Mouse (Mus musculus): ENCODE data around the gene Crybg2.

GRCm38 (mm10) chr4:134122281-134122680 lies 61.7 kb downstream of the Crybg2 start:
- TF ChIP-seq E2F4 (IDR thresholded peaks at IDR 0.05; ENCODE audit: borderline replicate concordance, low read depth, low read length) (no peak), CHD2 (IDR thresholded peaks at IDR 0.05; ENCODE audit: low read length) (no peak), POLR2A (IDR thresholded peaks at IDR 0.05; ENCODE audit: control insufficient read depth in 1 of 2, insufficient read depth in 1 of 2, low read depth in 1 of 2, low read length in 2 of 2, poor library complexity in 1 of 2) (no peak), POLR2AphosphoS2 (IDR thresholded peaks at IDR 0.05; ENCODE audit: low read length) (no peak), RCOR1 (IDR thresholded peaks at IDR 0.05; ENCODE audit: low read depth, low read length) (no peak), USF2 (IDR thresholded peaks at IDR 0.05; ENCODE audit: borderline replicate concordance in 1 of 2, insufficient read depth in 1 of 2, low read depth in 1 of 2, low read length in 2 of 2) (no peak), CTCF (IDR thresholded peaks at IDR 0.05 in 2 of 3, conservative IDR thresholded peaks at IDR 0.05 in 1 of 3; ENCODE audit: control insufficient read depth in 1 of 3, insufficient read depth in 1 of 3, low read depth in 2 of 3, low read length in 3 of 3, poor library complexity in 1 of 3, severe bottlenecking in 1 of 3) (no peak), TCF12 (IDR thresholded peaks at IDR 0.05; ENCODE audit: low read depth, low read length) (no peak), GATA1 (IDR thresholded peaks at IDR 0.05; ENCODE audit: low read depth, low read length) (no peak), GABPA (IDR thresholded peaks at IDR 0.05; ENCODE audit: low read depth, low read length) (no peak)

All from MEL (cell line).